8 mouse cellular contexts compared by ENCODE assay signal in genomic region chr16:32597909-32598381, GRCm38 (mm10). TPM values are rescaled to one million over a fixed set of nuclear protein-coding genes. Genes with fewer than 3 reads are reported as not detected.
A peak's percentile ranks its signal among the peaks of the same experiment; 100 is the strongest.
DNase-seq lines count a peak whose midpoint lies in the region; ATAC-seq lines count a peak whose summit lies in the region.

No protein-coding gene starts in this region.

- peak overlapping the region; percentile 56 for H3K9ac ChIP-seq in liver, embryonic 12.5 days

- peak overlapping the region; percentile 44 for H3K4me2 ChIP-seq in liver, embryonic 12.5 days

- 34% methylated on average over 4 of the region's 4 CpGs for WGBS in liver, embryonic 12.5 days (ENCODE audit: insufficient replicate concordance)

- H3K27me3 ChIP-seq in liver, embryonic 12.5 days (replicated peaks): peaks cover 11% of the 10 kb centered on the region; the same call in 1 of the 2 replicates

- ATAC-seq in liver, embryonic 12.5 days: peak; percentile 88

- H3K4me3 ChIP-seq in liver, embryonic 12.5 days: no peak overlapping the region

- peak; percentile 19 for DNase-seq in kidney, adult 9 months
- DNase-seq in kidney, postnatal 25 days: no peak
- peak; percentile 23 for DNase-seq in R1 (ENCODE audit: low read depth, low spot score)
- DNase-seq in cerebellum, postnatal 10 days: peak; percentile 73 to 75
- DNase-seq in thymus, postnatal 4 days: no peak
- no peak for DNase-seq in T-cell, adult 2 months (ENCODE audit: low spot score)
- no peak for DNase-seq in frontal cortex, adult 2 months (ENCODE audit: extremely low spot score in 1 of 2, low spot score in 1 of 2)

- no peaks in the 10 kb centered on the region for H3K9me3 ChIP-seq in liver, embryonic 12.5 days (replicated peaks)

- H3K36me3 ChIP-seq in liver, embryonic 12.5 days: no peaks in the 10 kb centered on the region

- H3K27ac ChIP-seq in liver, embryonic 12.5 days: peak overlapping the region; percentile 86

- peaks cover 20% of the 10 kb centered on the region for H3K4me1 ChIP-seq in liver, embryonic 12.5 days

RNA-seq across cellular contexts. Expression of gene Tfrc, which starts 10.8 kb away (rescaled TPM):
- 327 and 339 TPM in 2 replicates for polyA plus RNA-seq in liver, embryonic 12.5 days (2016; fragmentation: Nextera tagmentation; extraction: Ambion mirVana)
- 86.9 and 96.3 TPM in 2 replicates for polyA plus RNA-seq in frontal cortex, adult 2 months (2012; rRNA removed)

RNA-seq across cellular contexts. Expression of gene Tnk2, which starts 45.7 kb away (rescaled TPM):
- 6.3 and 6.6 TPM in 2 replicates for polyA plus RNA-seq in liver, embryonic 12.5 days (2016; fragmentation: Nextera tagmentation; extraction: Ambion mirVana)
- 175 and 204 TPM in 2 replicates for polyA plus RNA-seq in frontal cortex, adult 2 months (2012; rRNA removed)

Comparison
In these comparisons a context has a peak if more than half of its experiments do, and no peak if none do; other contexts are left out.
1. DNase-seq: peak in kidney, adult 9 months (single experiment), R1 (single experiment) and cerebellum, postnatal 10 days (2 of 2); none in kidney, postnatal 25 days (0 of 2), thymus, postnatal 4 days (single experiment), T-cell, adult 2 months (single experiment) and frontal cortex, adult 2 months (0 of 2).
2. RNA of gene Tnk2, which starts 45.7 kb away (polyA plus RNA-seq): 175 to 204 TPM in frontal cortex, adult 2 months; 6.3 to 6.6 TPM in liver, embryonic 12.5 days; every median in the first group is over 10 times any median in the second.